Mouse (Mus musculus) MEL (cell line): ENCODE measurements around the gene Tm9sf2. TPM values are rescaled to one million over a fixed set of nuclear protein-coding genes. Genes with fewer than 3 reads are reported as not detected.
A peak's percentile ranks its signal among the peaks of the same experiment; 100 is the strongest.

Experiments used
- DNase-seq: peaks from one replicate; pipeline ENCODE4 v3.0.0; 2011; ENCODE audit warnings: low read depth, low spot score
- H3K27ac ChIP-seq: 2 replicates; pipeline ENCODE4 v1.5.1; 2012; ENCODE audit warnings: low read depth, mild to moderate bottlenecking, control low read depth, low read length, moderate library complexity; ENCODE audit not compliant: control insufficient read depth
- H3K27me3 ChIP-seq, 2 experiments: fragments of 150-350 bp in 1 of 2; sonication (generic) in 1 of 2; 2 replicates each; pipeline ENCODE4 v1.6.1; 2012; ENCODE audit warnings: low read length in 2 of 2, mild to moderate bottlenecking in 2 of 2, improper control_type of control experiment in 1 of 2, moderate library complexity in 1 of 2; ENCODE audit not compliant: insufficient read depth in 2 of 2, control insufficient read depth in 1 of 2
- H3K36me3 ChIP-seq, 2 experiments: 2 replicates each; pipeline ENCODE4 v1.6.1; 2012 to 2014; ENCODE audit warnings: low read length in 2 of 2, improper control_type of control experiment in 1 of 2, inconsistent platforms in 1 of 2, mild to moderate bottlenecking in 1 of 2; ENCODE audit not compliant: insufficient read depth in 2 of 2, control insufficient read depth in 1 of 2
- H3K4me1 ChIP-seq, 2 experiments: fragments of 150-350 bp in 1 of 2; sonication (generic) in 1 of 2; 2 replicates each; pipeline ENCODE4 v1.6.1; 2012; ENCODE audit warnings: low read length in 2 of 2, improper control_type of control experiment in 1 of 2, mild to moderate bottlenecking in 1 of 2; ENCODE audit not compliant: insufficient read depth in 2 of 2, control insufficient read depth in 1 of 2
- H3K4me3 ChIP-seq, 2 experiments: fragments of 150-350 bp in 1 of 2; sonication (generic) in 1 of 2; 2 replicates each; pipeline ENCODE4 v1.5.1; 2012; ENCODE audit warnings: low read depth in 2 of 2, low read length in 2 of 2, mild to moderate bottlenecking in 2 of 2, moderate library complexity in 2 of 2, control low read depth in 1 of 2, improper control_type of control experiment in 1 of 2; ENCODE audit not compliant: control insufficient read depth in 1 of 2, insufficient read depth in 1 of 2
- H3K79me2 ChIP-seq: 2 replicates; pipeline ENCODE4 v1.6.1; 2012; ENCODE audit warnings: mild to moderate bottlenecking, low read length, moderate library complexity; ENCODE audit not compliant: control insufficient read depth, poor library complexity, insufficient read depth
- H3K9ac ChIP-seq: 2 replicates; pipeline ENCODE4 v1.6.1; 2012; ENCODE audit warnings: low read depth, mild to moderate bottlenecking, control low read depth, low read length, moderate library complexity; ENCODE audit not compliant: control insufficient read depth, poor library complexity, severe bottlenecking
- H3K9me3 ChIP-seq: fragments of 150-350 bp; sonication (generic); replicated peaks from 2 replicates; pipeline ENCODE4 v1.6.1; 2012; ENCODE audit warnings: mild to moderate bottlenecking, low read length, improper control_type of control experiment, moderate library complexity; ENCODE audit not compliant: insufficient read depth
- BHLHE40 ChIP-seq: IDR thresholded peaks from 2 replicates; pipeline ENCODE4 v1.6.1; 2012; ENCODE audit warnings: low read depth, mild to moderate bottlenecking, inconsistent platforms, low read length, improper control_type of control experiment, borderline replicate concordance
- CHD1 ChIP-seq: IDR thresholded peaks from 2 replicates; pipeline ENCODE4 v1.6.1; 2012; ENCODE audit warnings: low read depth, mild to moderate bottlenecking, inconsistent platforms, low read length, improper control_type of control experiment
- CHD2 ChIP-seq: IDR thresholded peaks from 2 replicates; pipeline ENCODE4 v1.6.1; 2011; ENCODE audit warnings: low read length, improper control_type of control experiment
- CTCF ChIP-seq, 3 experiments: IDR thresholded peaks in 2 of 3; conservative IDR thresholded peaks in 1 of 3; 2 replicates each; pipeline ENCODE4 v1.5.1; 2011 to 2012; ENCODE audit warnings: low read length in 3 of 3, low read depth in 2 of 3, mild to moderate bottlenecking in 2 of 3, improper control_type of control experiment in 1 of 3, inconsistent platforms in 1 of 3, mixed read lengths in 1 of 3, moderate library complexity in 1 of 3; ENCODE audit not compliant: control insufficient read depth in 1 of 3, insufficient read depth in 1 of 3, poor library complexity in 1 of 3, severe bottlenecking in 1 of 3
- E2F4 ChIP-seq: IDR thresholded peaks from 2 replicates; pipeline ENCODE4 v1.6.1; 2011; ENCODE audit warnings: low read depth, low read length, improper control_type of control experiment, borderline replicate concordance
- ELF1 ChIP-seq: IDR thresholded peaks from 2 replicates; pipeline ENCODE4 v1.6.1; 2014; ENCODE audit warnings: low read depth, mild to moderate bottlenecking, inconsistent platforms, low read length, improper control_type of control experiment, moderate library complexity
- EP300 ChIP-seq, 2 experiments: IDR thresholded peaks; 2 replicates each; pipeline ENCODE4 v1.6.1; 2011; ENCODE audit warnings: improper control_type of control experiment in 2 of 2, low read length in 2 of 2, low read depth in 1 of 2, mild to moderate bottlenecking in 1 of 2
- ETS1 ChIP-seq: IDR thresholded peaks from 2 replicates; pipeline ENCODE4 v1.6.1; 2012; ENCODE audit warnings: low read depth, mild to moderate bottlenecking, inconsistent platforms, low read length, improper control_type of control experiment, moderate library complexity
- GABPA ChIP-seq: IDR thresholded peaks from 2 replicates; pipeline ENCODE4 v1.6.1; 2012; ENCODE audit warnings: low read depth, mild to moderate bottlenecking, inconsistent platforms, low read length, improper control_type of control experiment, moderate library complexity
- GATA1 ChIP-seq: IDR thresholded peaks from 2 replicates; pipeline ENCODE4 v1.6.1; 2011; ENCODE audit warnings: low read depth, low read length, improper control_type of control experiment
- HCFC1 ChIP-seq: IDR thresholded peaks from 2 replicates; pipeline ENCODE4 v1.6.1; 2012; ENCODE audit warnings: low read depth, mild to moderate bottlenecking, inconsistent platforms, low read length, improper control_type of control experiment, moderate library complexity
- KAT2A ChIP-seq: conservative IDR thresholded peaks from 2 replicates; pipeline ENCODE4 v1.6.1; 2012; ENCODE audit warnings: low read depth, low read length, improper control_type of control experiment, inconsistent platforms
- MAFK ChIP-seq: IDR thresholded peaks from 2 replicates; pipeline ENCODE4 v1.6.1; 2011; ENCODE audit warnings: low read depth, mild to moderate bottlenecking, low read length, improper control_type of control experiment, borderline replicate concordance
- MAX ChIP-seq: IDR thresholded peaks from 2 replicates; pipeline ENCODE4 v1.6.1; 2011; ENCODE audit warnings: low read length, improper control_type of control experiment
- MAZ ChIP-seq: IDR thresholded peaks from 2 replicates; pipeline ENCODE4 v1.6.1; 2012; ENCODE audit warnings: low read depth, mild to moderate bottlenecking, inconsistent platforms, low read length, improper control_type of control experiment
- MEF2A ChIP-seq: IDR thresholded peaks from 2 replicates; pipeline ENCODE4 v1.6.1; 2014; ENCODE audit warnings: low read depth, mild to moderate bottlenecking, inconsistent platforms, low read length, improper control_type of control experiment; ENCODE audit not compliant: poor library complexity, insufficient replicate concordance, severe bottlenecking; ENCODE audit errors: extremely low read depth
- MXI1 ChIP-seq: IDR thresholded peaks from 2 replicates; pipeline ENCODE4 v1.6.1; 2011; ENCODE audit warnings: mild to moderate bottlenecking, low read depth, low read length, improper control_type of control experiment
- MYB ChIP-seq: IDR thresholded peaks from 2 replicates; pipeline ENCODE4 v1.6.1; 2011; ENCODE audit warnings: mild to moderate bottlenecking, low read depth, low read length, improper control_type of control experiment
- MYC ChIP-seq: IDR thresholded peaks from 2 replicates; pipeline ENCODE4 v1.6.1; 2011; ENCODE audit warnings: low read depth, mild to moderate bottlenecking, low read length, improper control_type of control experiment, moderate library complexity
- NELFE ChIP-seq: IDR thresholded peaks from 2 replicates; pipeline ENCODE4 v1.6.1; 2011; ENCODE audit warnings: low read depth, low read length, improper control_type of control experiment
- NRF1 ChIP-seq: IDR thresholded peaks from 2 replicates; pipeline ENCODE4 v1.6.1; 2014; ENCODE audit warnings: low read depth, mild to moderate bottlenecking, inconsistent platforms, low read length, improper control_type of control experiment, moderate library complexity; ENCODE audit not compliant: poor library complexity, insufficient read depth, severe bottlenecking
- POLR2A ChIP-seq, 2 experiments: IDR thresholded peaks; 2 replicates each; pipeline ENCODE4 v1.6.1; 2011 to 2012; ENCODE audit warnings: low read length in 2 of 2, mild to moderate bottlenecking in 2 of 2, control low read depth in 1 of 2, improper control_type of control experiment in 1 of 2, low read depth in 1 of 2, moderate library complexity in 1 of 2; ENCODE audit not compliant: control insufficient read depth in 1 of 2, insufficient read depth in 1 of 2, poor library complexity in 1 of 2
- POLR2AphosphoS2 ChIP-seq: IDR thresholded peaks from 2 replicates; pipeline ENCODE4 v1.6.1; 2011; ENCODE audit warnings: low read length, improper control_type of control experiment
- POLR2AphosphoS5 ChIP-seq: IDR thresholded peaks from 2 replicates; pipeline ENCODE4 v1.6.1; 2012; ENCODE audit warnings: low read depth, borderline replicate concordance, mild to moderate bottlenecking, inconsistent platforms, low read length, moderate library complexity, mixed read lengths
- RAD21 ChIP-seq: IDR thresholded peaks from 2 replicates; pipeline ENCODE4 v1.6.1; 2011; ENCODE audit warnings: mild to moderate bottlenecking, low read depth, low read length, improper control_type of control experiment
- RCOR1 ChIP-seq: IDR thresholded peaks from 2 replicates; pipeline ENCODE4 v1.6.1; 2012; ENCODE audit warnings: low read depth, mild to moderate bottlenecking, inconsistent platforms, low read length, improper control_type of control experiment
- SIN3A ChIP-seq: IDR thresholded peaks from 2 replicates; pipeline ENCODE4 v1.6.1; 2012; ENCODE audit warnings: low read length, improper control_type of control experiment, inconsistent platforms
- SMC3 ChIP-seq: IDR thresholded peaks from 2 replicates; pipeline ENCODE4 v1.6.1; 2011; ENCODE audit warnings: low read depth, low read length, improper control_type of control experiment
- TAL1 ChIP-seq: IDR thresholded peaks from 2 replicates; pipeline ENCODE4 v1.6.1; 2012; ENCODE audit warnings: mild to moderate bottlenecking, inconsistent platforms, low read length, moderate library complexity, mixed read lengths
- TBP ChIP-seq: IDR thresholded peaks from 2 replicates; pipeline ENCODE4 v1.8.0; 2011; ENCODE audit warnings: low read depth, low read length, improper control_type of control experiment
- TCF12 ChIP-seq: IDR thresholded peaks from 2 replicates; pipeline ENCODE4 v1.6.1; 2014; ENCODE audit warnings: low read depth, mild to moderate bottlenecking, inconsistent platforms, low read length, improper control_type of control experiment, moderate library complexity
- UBTF ChIP-seq: IDR thresholded peaks from 2 replicates; pipeline ENCODE4 v1.6.1; 2012; ENCODE audit warnings: low read depth, mild to moderate bottlenecking, inconsistent platforms, low read length, improper control_type of control experiment, moderate library complexity, borderline replicate concordance; ENCODE audit not compliant: insufficient read depth
- USF1 ChIP-seq: IDR thresholded peaks from 2 replicates; pipeline ENCODE4 v1.6.1; 2014; ENCODE audit warnings: low read depth, mild to moderate bottlenecking, inconsistent platforms, low read length, improper control_type of control experiment, moderate library complexity
- USF2 ChIP-seq, 2 experiments: IDR thresholded peaks; 2 replicates each; pipeline ENCODE4 v1.6.1; 2011 to 2012; ENCODE audit warnings: improper control_type of control experiment in 2 of 2, low read length in 2 of 2, borderline replicate concordance in 1 of 2, inconsistent platforms in 1 of 2, low read depth in 1 of 2, mild to moderate bottlenecking in 1 of 2; ENCODE audit not compliant: insufficient read depth in 1 of 2
- ZC3H11A ChIP-seq: IDR thresholded peaks from 2 replicates; pipeline ENCODE4 v1.6.1; 2012; ENCODE audit warnings: low read depth, mild to moderate bottlenecking, inconsistent platforms, low read length, improper control_type of control experiment
- ZKSCAN1 ChIP-seq: IDR thresholded peaks from 2 replicates; pipeline ENCODE4 v1.6.1; 2012; ENCODE audit warnings: low read depth, mild to moderate bottlenecking, inconsistent platforms, low read length, improper control_type of control experiment, moderate library complexity
- ZMIZ1 ChIP-seq: IDR thresholded peaks from 2 replicates; pipeline ENCODE4 v1.6.1; 2012; ENCODE audit warnings: low read depth, mild to moderate bottlenecking, inconsistent platforms, low read length, improper control_type of control experiment, moderate library complexity
- ZNF384 ChIP-seq: IDR thresholded peaks from 2 replicates; pipeline ENCODE4 v1.6.1; 2012; ENCODE audit warnings: low read depth, mild to moderate bottlenecking, inconsistent platforms, low read length, improper control_type of control experiment
- polyA plus RNA-seq, 2 experiments: library from polyadenylated mRNA; stranded (reverse) in 1 of 2; unstranded in 1 of 2; fragments of >175 nt in 1 of 2; fragments of >200 nt in 1 of 2; gene quantifications; 2 replicates each; pipeline versions ENCODE4 v1.2.1 to v1.2.4; 2012; ENCODE audit warnings: low replicate concordance in 2 of 2, low read depth in 1 of 2; ENCODE audit not compliant: insufficient read length in 2 of 2, insufficient read depth in 1 of 2, missing spikeins in 1 of 2
- total RNA-seq: library from RNA; depleted of rRNA; stranded (reverse); fragments of 300-350 nt; gene quantifications from 2 replicates; pipeline ENCODE4 v1.2.3, GENCODE M21; 2012

Gene Tm9sf2
- total and polyA plus RNA-seq, 3 experiments: 59.6 to 62.7 TPM; not detected in 1

DNA sequence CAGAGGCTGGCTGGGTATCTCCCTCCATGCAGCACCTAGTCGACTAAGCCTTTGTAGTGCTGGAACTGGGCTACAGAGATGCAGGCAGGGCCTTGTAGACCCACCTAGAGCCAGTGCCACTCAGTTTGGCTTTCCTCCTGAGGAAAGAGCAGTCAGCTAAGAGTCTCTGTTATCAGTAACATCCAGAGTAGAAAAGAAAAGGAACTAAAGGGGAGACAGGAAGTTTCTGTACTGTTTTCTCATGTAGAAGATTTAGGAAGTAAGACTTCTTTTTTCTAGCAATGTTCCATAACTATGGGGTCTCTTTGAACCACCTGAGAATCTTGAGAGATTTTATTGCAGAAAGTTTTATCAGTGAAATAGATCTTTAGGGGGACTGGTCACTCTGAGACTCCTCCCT is 38.5 kb downstream of the Tm9sf2 start:
- no peak overlapping the region for H3K4me3 ChIP-seq
- peaks cover 26 to 43% of the 10 kb centered on the region in 2 experiments for H3K36me3 ChIP-seq
- H3K79me2 ChIP-seq: peaks cover 2% of the 10 kb centered on the region; the same call in 1 of the 2 replicates
- TF ChIP-seq TBP (0 out of 2 replicates have a peak, but pooled peaks have one; percentile 32), SIN3A (peak; percentile 56; the same call in 1 of the 2 replicates), POLR2A (IDR thresholded peaks at IDR 0.05; ENCODE audit: control insufficient read depth in 1 of 2, insufficient read depth in 1 of 2, low read depth in 1 of 2, low read length in 2 of 2, poor library complexity in 1 of 2) (no peak), ELF1 (peak; percentile 46), ZKSCAN1 (no peak), MAFK (no peak), CHD2 (no peak; the same call in 1 of the 2 replicates), POLR2AphosphoS2 (no peak), UBTF (no peak), ZC3H11A (no peak), RCOR1 (peak; percentile 81), EP300 (IDR thresholded peaks at IDR 0.05; ENCODE audit: low read depth in 1 of 2, low read length in 2 of 2) (peak; percentile 84 to 94), ETS1 (peak; percentile 51; the same call in 1 of the 2 replicates), TCF12 (peak; percentile 86), BHLHE40 (no peak), GABPA (no peak), POLR2AphosphoS5 (no peak), MAZ (no peak), NRF1 (no peak), MXI1 (0 out of 2 replicates have a peak, but pooled peaks have one; percentile 34), TAL1 (peak; percentile 78), MYC (no peak), GATA1 (peak; percentile 92), CTCF (IDR thresholded peaks at IDR 0.05 in 2 of 3, conservative IDR thresholded peaks at IDR 0.05 in 1 of 3; ENCODE audit: control insufficient read depth in 1 of 3, insufficient read depth in 1 of 3, low read depth in 2 of 3, low read length in 3 of 3, poor library complexity in 1 of 3, severe bottlenecking in 1 of 3) (no peak), USF2 (IDR thresholded peaks at IDR 0.05; ENCODE audit: borderline replicate concordance in 1 of 2, insufficient read depth in 1 of 2, low read depth in 1 of 2, low read length in 2 of 2) (no peak), MYB (no peak), MEF2A (no peak), KAT2A (no peak), MAX (no peak), SMC3 (peak; percentile 9; the same call in 1 of the 2 replicates), NELFE (no peak), CHD1 (no peak), E2F4 (no peak), RAD21 (no peak), ZMIZ1 (no peak), USF1 (no peak), ZNF384 (peak; percentile 56), HCFC1 (no peak)

More for the DNA sequence above, 38.5 kb downstream of the Tm9sf2 start:
- H3K27ac ChIP-seq: peak overlapping the region; percentile 72
- H3K4me1 ChIP-seq: peaks cover 7 to 19% of the 10 kb centered on the region in 2 experiments
- H3K9ac ChIP-seq: peak overlapping the region; percentile 25; the same call in 1 of the 2 replicates
- peak; percentile 85 for DNase-seq
- no peaks in the 10 kb centered on the region for H3K27me3 ChIP-seq
- no peaks in the 10 kb centered on the region for H3K9me3 ChIP-seq
